Mouse (Mus musculus) limb, embryonic 14.5 days (tissue): ENCODE results near the gene Slc24a3. TPM values are rescaled to one million over a fixed set of nuclear protein-coding genes. Genes with fewer than 3 reads are reported as not detected.

Source experiments
- ATAC-seq: fragments of 200-750 bp; cut with Nextera tagmentation; 2 replicates; pipeline ENCODE4 v1.8.0; 2017; ENCODE audit warnings: low read depth, moderate number of reproducible peaks, moderate TSS enrichment; ENCODE audit not compliant: low FRiP score
- DNase-seq: peaks from one replicate; pipeline ENCODE4 v3.0.0-alpha.2; 2015; ENCODE audit warnings: low spot score
- H3K27ac ChIP-seq: fragments of 300-500 bp; sonication (generic); replicated peaks from 2 replicates; pipeline ENCODE4 v1.5.1; 2014; ENCODE audit warnings: low read depth, mild to moderate bottlenecking, low read length, moderate library complexity, mixed read lengths
- H3K27me3 ChIP-seq: fragments of 300-500 bp; sonication (generic); 2 replicates; pipeline ENCODE4 v1.6.1; 2014; ENCODE audit warnings: low read length, mixed read lengths; ENCODE audit not compliant: control insufficient read depth, insufficient read depth
- H3K36me3 ChIP-seq: fragments of 300-500 bp; sonication (generic); 2 replicates; pipeline ENCODE4 v1.6.1; 2014; ENCODE audit warnings: mild to moderate bottlenecking, low read length, moderate library complexity, mixed read lengths; ENCODE audit not compliant: control insufficient read depth, insufficient read depth
- H3K4me1 ChIP-seq: fragments of 300-500 bp; sonication (generic); 2 replicates; pipeline ENCODE4 v1.6.1; 2014; ENCODE audit warnings: antibody characterized with exemption, low read length, mixed read lengths; ENCODE audit not compliant: control insufficient read depth, insufficient read depth
- H3K4me2 ChIP-seq: fragments of 300-500 bp; sonication (generic); replicated peaks from 2 replicates; pipeline ENCODE4 v1.6.1; 2014; ENCODE audit warnings: low read depth, mild to moderate bottlenecking, low read length, moderate library complexity; ENCODE audit not compliant: severe bottlenecking
- H3K4me3 ChIP-seq: fragments of 300-500 bp; sonication (generic); replicated peaks from 2 replicates; pipeline ENCODE4 v1.5.1; 2014; ENCODE audit warnings: low read length
- H3K9ac ChIP-seq: fragments of 300-500 bp; sonication (generic); 2 replicates; pipeline ENCODE4 v1.6.1; 2014; ENCODE audit warnings: mild to moderate bottlenecking, low read depth, low read length, moderate library complexity; ENCODE audit not compliant: severe bottlenecking
- H3K9me3 ChIP-seq: fragments of 300-500 bp; sonication (generic); 2 replicates; pipeline ENCODE4 v1.6.1; 2016; ENCODE audit warnings: low read length; ENCODE audit not compliant: control insufficient read depth
- POLR2A ChIP-seq: fragments of 200-500 bp; IDR thresholded peaks from 2 replicates; pipeline ENCODE4 v1.8.0; 2012; ENCODE audit warnings: inconsistent platforms, mild to moderate bottlenecking, moderate library complexity, borderline replicate concordance; ENCODE audit not compliant: insufficient read depth, insufficient read length; ENCODE audit errors: extremely low read depth
- whole genome bisulfite sequencing: fragments of 180-500 bp; shearing (Covaris S2); extraction: QIAGEN DNeasy Blood & Tissue Kit; methylation state at CpG from one replicate; pipeline ENCODE4 v1.1.7; 2014; 5-methylcytosine and 5-hydroxymethylcytosine counted together
- polyA plus RNA-seq, 2 experiments: library from polyadenylated mRNA; depleted of rRNA in 1 of 2; stranded (reverse) in 1 of 2; unstranded in 1 of 2; fragments of >200 nt; fragmentation: Nextera tagmentation in 1 of 2; extraction: Ambion mirVana in 1 of 2; gene quantifications; 2 replicates each; pipeline versions ENCODE4 v1.2.1 to v1.2.3; 2012 to 2014

Slc24a3 gene
- polyA plus RNA-seq, 2 experiments = 4.7 to 7.4 TPM

GRCm38 (mm10) chr2:145420967-145421888 is 253.7 kb downstream of the Slc24a3 start:
- Histone ChIP-seq H3K4me2 (no peak overlapping the region), H3K27ac (no peak overlapping the region), H3K4me1 (no peaks in the 10 kb centered on the region), H3K9ac (no peak overlapping the region), H3K9me3 (no peaks in the 10 kb centered on the region), H3K27me3 (no peaks in the 10 kb centered on the region), H3K4me3 (no peak overlapping the region), H3K36me3 (no peaks in the 10 kb centered on the region)
- no peak for TF ChIP-seq POLR2A
- 76% methylated on average over 5 of the region's 5 CpGs for WGBS
- no peak for ATAC-seq
- DNase-seq = no peak

GRCm38 (mm10) chr2:145421889-145422212 is 254.3 kb downstream of the Slc24a3 start:
- Histone ChIP-seq H3K4me3 (no peak overlapping the region), H3K4me2 (no peak overlapping the region), H3K27me3 (no peaks in the 10 kb centered on the region), H3K27ac (no peak overlapping the region), H3K36me3 (no peaks in the 10 kb centered on the region), H3K9me3 (no peaks in the 10 kb centered on the region), H3K9ac (no peak overlapping the region), H3K4me1 (no peaks in the 10 kb centered on the region)
- ATAC-seq = no peak
- no peak for DNase-seq
- TF ChIP-seq POLR2A = no peak
- 36% methylated on average over 3 of the region's 3 CpGs for WGBS

- Histone ChIP-seq H3K9me3 (no peaks in the 10 kb centered on the region), H3K4me2 (no peak overlapping the region), H3K27ac (no peak overlapping the region), H3K27me3 (no peaks in the 10 kb centered on the region), H3K4me1 (0 out of 2 replicates have a peak, but pooled peaks cover 5% of the 10 kb centered on the region), H3K9ac (no peak overlapping the region), H3K4me3 (no peak overlapping the region), H3K36me3 (no peaks in the 10 kb centered on the region)
- no peak for TF ChIP-seq POLR2A
- DNase-seq (no peak), ATAC-seq (no peak)
- WGBS = 88% methylated on average over 5 of the region's 5 CpGs
Observed at GRCm38 (mm10) chr2:145429982-145430381, 262.4 kb downstream of the Slc24a3 start.

- TF ChIP-seq POLR2A = no peak
- no peak overlapping the region for H3K4me2 ChIP-seq
- H3K4me3 ChIP-seq = no peak overlapping the region
- no peaks in the 10 kb centered on the region for H3K27me3 ChIP-seq
- no peak overlapping the region for H3K9ac ChIP-seq
- 100% methylated on average over 1 of the region's 1 CpGs for WGBS
- no peaks in the 10 kb centered on the region for H3K36me3 ChIP-seq
- no peak for DNase-seq
- no peak for ATAC-seq
- no peaks in the 10 kb centered on the region for H3K9me3 ChIP-seq
- H3K4me1 ChIP-seq = 0 out of 2 replicates have a peak, but pooled peaks cover 3% of the 10 kb centered on the region
- no peak overlapping the region for H3K27ac ChIP-seq
Observed at GRCm38 (mm10) chr2:145434068-145434467, 266.5 kb downstream of the Slc24a3 start.

GRCm38 (mm10) chr2:145438336-145438735 is 270.8 kb downstream of the Slc24a3 start:
- no peak overlapping the region for H3K27ac ChIP-seq
- no peak overlapping the region for H3K9ac ChIP-seq
- H3K27me3 ChIP-seq = no peaks in the 10 kb centered on the region
- DNase-seq (no peak), ATAC-seq (no peak)
- WGBS = 77% methylated on average over 5 of the region's 5 CpGs
- no peak overlapping the region for H3K4me2 ChIP-seq
- H3K4me3 ChIP-seq = no peak overlapping the region
- H3K4me1 ChIP-seq = no peaks in the 10 kb centered on the region
- no peaks in the 10 kb centered on the region for H3K9me3 ChIP-seq
- H3K36me3 ChIP-seq = no peaks in the 10 kb centered on the region
- TF ChIP-seq POLR2A = no peak
